Mouse (Mus musculus) embryonic facial prominence, embryonic 10.5 days (tissue): ENCODE results near the gene Prdm11. TPM values are rescaled to one million over a fixed set of nuclear protein-coding genes. Genes with fewer than 3 reads are reported as not detected.

Experiments
- DNase-seq: peaks from one replicate; pipeline ENCODE4 v3.0.0-alpha.2; 2017; ENCODE audit warnings: low spot score
- H3K27ac ChIP-seq: fragments of 300-500 bp; sonication (generic); replicated peaks from 2 replicates; pipeline ENCODE4 v1.5.1; 2016; ENCODE audit warnings: mild to moderate bottlenecking
- H3K27me3 ChIP-seq: fragments of 300-500 bp; sonication (generic); replicated peaks from 2 replicates; pipeline ENCODE4 v1.6.1; 2016; ENCODE audit warnings: low read depth, mild to moderate bottlenecking; ENCODE audit not compliant: poor library complexity, severe bottlenecking
- H3K36me3 ChIP-seq: fragments of 300-500 bp; sonication (generic); replicated peaks from 2 replicates; pipeline ENCODE4 v1.6.1; 2016; ENCODE audit warnings: mild to moderate bottlenecking, moderate library complexity
- H3K4me1 ChIP-seq: fragments of 300-500 bp; sonication (generic); 2 replicates; pipeline ENCODE4 v1.6.1; 2016
- H3K4me3 ChIP-seq: fragments of 300-500 bp; sonication (generic); 2 replicates; pipeline ENCODE4 v1.5.1; 2016; ENCODE audit warnings: mild to moderate bottlenecking, moderate library complexity
- H3K9me3 ChIP-seq: fragments of 300-500 bp; sonication (generic); 2 replicates; pipeline ENCODE4 v1.6.1; 2016; ENCODE audit warnings: mild to moderate bottlenecking
- WGBS: fragments of 180-500 bp; shearing (Covaris S2); methylation state at CpG from one replicate; pipeline ENCODE4 v1.1.7; 2016; 5-methylcytosine and 5-hydroxymethylcytosine counted together
- polyA plus RNA-seq: library from polyadenylated mRNA; unstranded; fragments of >200 nt; fragmentation: Nextera tagmentation; extraction: Ambion mirVana; gene quantifications from 2 replicates; pipeline ENCODE4 v1.2.1, GENCODE M21; 2016

Prdm11 gene
- polyA plus RNA-seq, 1 experiment from 2014 or later = 3.5 TPM

GRCm38 (mm10) chr2:92987901-92988631 is 57.9 kb downstream of the Prdm11 start:
- Histone ChIP-seq H3K27ac (peak overlapping the region; percentile 85), H3K9me3 (no peaks in the 10 kb centered on the region), H3K4me1 (peaks cover 40% of the 10 kb centered on the region), H3K27me3 (no peaks in the 10 kb centered on the region), H3K4me3 (peak overlapping the region; percentile 39), H3K36me3 (peaks cover 64% of the 10 kb centered on the region)
- 10% methylated on average over 19 of the region's 19 CpGs for WGBS
- peak; percentile 77 for DNase-seq

- H3K4me3 ChIP-seq = no peak overlapping the region
- no peaks in the 10 kb centered on the region for H3K27me3 ChIP-seq
- H3K27ac ChIP-seq = peak overlapping the region; percentile 85; the same call in 1 of the 2 replicates
- no peak for DNase-seq
- peaks cover 55% of the 10 kb centered on the region for H3K36me3 ChIP-seq
- peaks cover 40% of the 10 kb centered on the region for H3K4me1 ChIP-seq
- 81% methylated on average over 7 of the region's 7 CpGs for WGBS
- no peaks in the 10 kb centered on the region for H3K9me3 ChIP-seq
Measured at GRCm38 (mm10) chr2:92987108-92987618, 58.8 kb downstream of the Prdm11 start.

GRCm38 (mm10) chr2:92985600-92985999 is 60.4 kb downstream of the Prdm11 start:
- Histone ChIP-seq H3K27me3 (no peaks in the 10 kb centered on the region), H3K4me1 (peaks cover 40% of the 10 kb centered on the region), H3K27ac (no peak overlapping the region), H3K36me3 (peaks cover 40% of the 10 kb centered on the region), H3K9me3 (no peaks in the 10 kb centered on the region), H3K4me3 (no peak overlapping the region)
- WGBS = 71% methylated on average over 7 of the region's 7 CpGs
- no peak for DNase-seq

GRCm38 (mm10) chr2:92985171-92985570 is 60.8 kb downstream of the Prdm11 start:
- no peak for DNase-seq
- Histone ChIP-seq H3K9me3 (no peaks in the 10 kb centered on the region), H3K4me1 (peaks cover 40% of the 10 kb centered on the region), H3K27me3 (no peaks in the 10 kb centered on the region), H3K36me3 (peaks cover 40% of the 10 kb centered on the region), H3K27ac (no peak overlapping the region), H3K4me3 (no peak overlapping the region)
- WGBS = 90% methylated on average over 2 of the region's 2 CpGs

- H3K27me3 ChIP-seq = no peaks in the 10 kb centered on the region
- H3K4me3 ChIP-seq = no peak overlapping the region
- H3K4me1 ChIP-seq = peaks cover 38% of the 10 kb centered on the region
- no peaks in the 10 kb centered on the region for H3K9me3 ChIP-seq
- H3K36me3 ChIP-seq = peaks cover 46% of the 10 kb centered on the region
- DNase-seq = no peak
- WGBS = 87% methylated on average over 7 of the region's 7 CpGs
- H3K27ac ChIP-seq = no peak overlapping the region
Measured at GRCm38 (mm10) chr2:92984321-92985108, 61.5 kb downstream of the Prdm11 start.

- H3K27me3 ChIP-seq = no peaks in the 10 kb centered on the region
- H3K4me3 ChIP-seq = no peak overlapping the region
- H3K36me3 ChIP-seq = peaks cover 51% of the 10 kb centered on the region
- H3K9me3 ChIP-seq = no peaks in the 10 kb centered on the region
- DNase-seq = no peak
- H3K4me1 ChIP-seq = peaks cover 28% of the 10 kb centered on the region
- H3K27ac ChIP-seq = no peak overlapping the region
- WGBS = 83% methylated on average over 4 of the region's 4 CpGs
Measured at GRCm38 (mm10) chr2:92983273-92983620, 62.7 kb downstream of the Prdm11 start.

GRCm38 (mm10) chr2:92982591-92983272 is 63.2 kb downstream of the Prdm11 start:
- Histone ChIP-seq H3K9me3 (no peaks in the 10 kb centered on the region), H3K4me3 (no peak overlapping the region), H3K27me3 (no peaks in the 10 kb centered on the region), H3K27ac (no peak overlapping the region), H3K36me3 (peaks cover 52% of the 10 kb centered on the region), H3K4me1 (peaks cover 22% of the 10 kb centered on the region)
- 71% methylated on average over 8 of the region's 8 CpGs for WGBS
- no peak for DNase-seq

GRCm38 (mm10) chr2:92980165-92980564 is 65.8 kb downstream of the Prdm11 start:
- WGBS = 89% methylated on average over 10 of the region's 10 CpGs
- peaks cover 5% of the 10 kb centered on the region for H3K4me1 ChIP-seq

GRCm38 (mm10) chr2:92975031-92975790 is 70.8 kb downstream of the Prdm11 start:
- Histone ChIP-seq H3K27ac (no peak overlapping the region), H3K27me3 (no peaks in the 10 kb centered on the region), H3K36me3 (peaks cover 85% of the 10 kb centered on the region), H3K4me1 (peaks cover 8% of the 10 kb centered on the region), H3K9me3 (no peaks in the 10 kb centered on the region), H3K4me3 (no peak overlapping the region)
- WGBS = 75% methylated on average over 14 of the region's 14 CpGs
- no peak for DNase-seq

More at GRCm38 (mm10) chr2:92980165-92980564, 65.8 kb downstream of the Prdm11 start:
- no peaks in the 10 kb centered on the region for H3K9me3 ChIP-seq
- no peaks in the 10 kb centered on the region for H3K27me3 ChIP-seq
- H3K36me3 ChIP-seq = peaks cover 55% of the 10 kb centered on the region
- no peak overlapping the region for H3K27ac ChIP-seq
- no peak overlapping the region for H3K4me3 ChIP-seq
- DNase-seq = no peak

- DNase-seq = no peak
- Histone ChIP-seq H3K4me1 (peaks cover 8% of the 10 kb centered on the region), H3K4me3 (no peak overlapping the region), H3K9me3 (no peaks in the 10 kb centered on the region), H3K36me3 (peaks cover 77% of the 10 kb centered on the region), H3K27me3 (no peaks in the 10 kb centered on the region), H3K27ac (no peak overlapping the region)
- 95% methylated on average over 20 of the region's 20 CpGs for WGBS
Measured at GRCm38 (mm10) chr2:92973646-92974045, 72.3 kb downstream of the Prdm11 start.

GRCm38 (mm10) chr2:92972071-92972470 is 73.9 kb downstream of the Prdm11 start:
- Histone ChIP-seq H3K27me3 (no peaks in the 10 kb centered on the region), H3K9me3 (no peaks in the 10 kb centered on the region), H3K27ac (no peak overlapping the region), H3K4me1 (peaks cover 21% of the 10 kb centered on the region), H3K36me3 (peaks cover 69% of the 10 kb centered on the region), H3K4me3 (no peak overlapping the region)
- DNase-seq = no peak
- 93% methylated on average over 17 of the region's 17 CpGs for WGBS

- H3K4me3 ChIP-seq = no peak overlapping the region
- peaks cover 26% of the 10 kb centered on the region for H3K4me1 ChIP-seq
- 92% methylated on average over 8 of the region's 8 CpGs for WGBS
- H3K27me3 ChIP-seq = 0 out of 2 replicates have a peak, but pooled peaks cover under 1% of the 10 kb centered on the region
- no peaks in the 10 kb centered on the region for H3K9me3 ChIP-seq
- peaks cover 64% of the 10 kb centered on the region for H3K36me3 ChIP-seq
- no peak overlapping the region for H3K27ac ChIP-seq
- no peak for DNase-seq
Measured at GRCm38 (mm10) chr2:92971536-92971935, 74.4 kb downstream of the Prdm11 start.
